Mouse (Mus musculus) thymus, adult 2 months (tissue): ENCODE measurements around the gene Themis.

Experiments
- CTCF ChIP-seq: fragments of 200-500 bp; IDR thresholded peaks from 2 replicates; pipeline ENCODE4 v1.5.1; 2012; ENCODE audit warnings: mild to moderate bottlenecking, control low read depth, low read length, moderate library complexity, borderline replicate concordance; ENCODE audit not compliant: control insufficient read depth, poor library complexity, insufficient read depth; ENCODE audit errors: extremely low read depth
- POLR2A ChIP-seq: fragments of 200-500 bp; IDR thresholded peaks from 2 replicates; pipeline ENCODE4 v1.6.1; 2012; ENCODE audit warnings: mild to moderate bottlenecking, low read length, control low read depth, moderate library complexity; ENCODE audit not compliant: control insufficient read depth, poor library complexity, insufficient read depth; ENCODE audit errors: extremely low read depth

DNA sequence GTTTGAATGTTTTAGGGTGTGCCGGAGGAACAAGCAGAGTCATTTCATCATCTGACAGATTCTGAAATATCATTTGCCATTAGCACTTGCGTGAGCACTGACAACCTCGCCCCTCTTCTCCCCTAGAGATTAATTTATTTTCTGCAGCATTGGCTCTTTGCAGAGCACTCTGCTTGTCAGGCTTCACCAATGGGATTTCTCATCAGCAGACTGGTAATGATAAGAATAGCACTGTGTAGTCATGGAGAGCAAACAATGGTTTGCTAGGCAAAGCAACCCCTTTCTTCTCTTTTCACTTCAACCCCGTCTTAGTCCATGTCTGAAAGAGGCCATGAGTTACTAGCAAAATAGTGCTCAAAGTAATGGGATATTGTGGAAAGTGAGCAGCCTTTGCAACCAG lies 206.4 kb downstream of the Themis start:
- TF ChIP-seq CTCF: no peak
- no peak for TF ChIP-seq POLR2A
